Mouse (Mus musculus) liver, embryonic 11.5 days (tissue): ENCODE data around the gene Atp2a2. TPM values are rescaled to one million over a fixed set of nuclear protein-coding genes. Genes with fewer than 3 reads are reported as not detected.

Source experiments
- ATAC-seq: fragments of 200-750 bp; cut with Nextera tagmentation; replicated peaks from 2 replicates; pipeline ENCODE4 v1.8.0; 2017; ENCODE audit warnings: moderate number of reproducible peaks, mild to moderate bottlenecking, moderate TSS enrichment, moderate library complexity; ENCODE audit not compliant: low FRiP score
- DNase-seq: peaks from one replicate; pipeline ENCODE4 v3.0.0-alpha.2; 2017; ENCODE audit warnings: low spot score
- H3K27ac ChIP-seq: fragments of 300-500 bp; sonication (generic); 2 replicates; pipeline ENCODE4 v1.5.1; 2014; ENCODE audit warnings: mild to moderate bottlenecking, low read depth, low read length, control low read depth
- H3K27me3 ChIP-seq: fragments of 300-500 bp; sonication (generic); replicated peaks from 2 replicates; pipeline ENCODE4 v1.6.1; 2014; ENCODE audit warnings: low read length, mixed read lengths; ENCODE audit not compliant: control insufficient read depth, insufficient read depth
- H3K36me3 ChIP-seq: fragments of 300-500 bp; sonication (generic); 2 replicates; pipeline ENCODE4 v1.6.1; 2014; ENCODE audit warnings: mild to moderate bottlenecking, low read length, moderate library complexity, mixed read lengths; ENCODE audit not compliant: control insufficient read depth, insufficient read depth
- H3K4me1 ChIP-seq: fragments of 300-500 bp; sonication (generic); replicated peaks from 2 replicates; pipeline ENCODE4 v1.6.1; 2014; ENCODE audit warnings: low read length, mixed read lengths; ENCODE audit not compliant: control insufficient read depth, insufficient read depth
- H3K4me2 ChIP-seq: fragments of 300-500 bp; sonication (generic); 2 replicates; pipeline ENCODE4 v1.6.1; 2014; ENCODE audit warnings: mild to moderate bottlenecking, control low read depth, moderate library complexity
- H3K4me3 ChIP-seq: fragments of 300-500 bp; sonication (generic); 2 replicates; pipeline ENCODE4 v1.5.1; 2014; ENCODE audit warnings: low read depth, low read length, control low read depth
- H3K9ac ChIP-seq: fragments of 300-500 bp; sonication (generic); 2 replicates; pipeline ENCODE4 v1.6.1; 2014; ENCODE audit warnings: low read depth, low read length, control low read depth
- H3K9me3 ChIP-seq: fragments of 300-500 bp; sonication (generic); 2 replicates; pipeline ENCODE4 v1.6.1; 2016; ENCODE audit warnings: low read length, inconsistent platforms, mixed read lengths; ENCODE audit not compliant: control insufficient read depth
- WGBS: fragments of 180-500 bp; shearing (Covaris S2); extraction: QIAGEN DNeasy Blood & Tissue Kit; methylation state at CpG from one replicate; pipeline ENCODE4 v1.1.7; 2014; 5-methylcytosine and 5-hydroxymethylcytosine counted together
- polyA plus RNA-seq: library from polyadenylated mRNA; unstranded; fragments of >200 nt; fragmentation: Nextera tagmentation; extraction: Ambion mirVana; gene quantifications from 2 replicates; pipeline ENCODE4 v1.2.1, GENCODE M21; 2014

Gene Atp2a2
- polyA plus RNA-seq, 1 experiment from 2014 or later: 46.8 TPM

DNA sequence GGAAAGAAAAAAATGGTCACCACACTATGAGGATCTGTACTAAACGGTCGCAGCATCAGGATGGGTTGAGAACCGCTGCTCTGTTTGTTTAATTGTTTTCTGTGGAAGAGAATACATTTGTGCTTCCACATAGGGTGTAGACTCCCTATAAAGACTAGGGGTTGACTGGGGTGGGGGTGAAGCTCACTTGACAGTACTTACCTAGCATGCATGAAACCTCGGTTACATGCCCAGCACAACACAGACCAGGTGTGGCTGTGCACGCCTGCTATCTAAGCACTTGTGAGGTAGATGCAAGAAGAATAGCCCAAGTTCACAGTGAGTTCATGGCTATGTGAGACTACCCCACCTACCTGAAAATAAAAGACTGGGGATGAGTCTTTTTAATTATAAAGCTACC, 35.6 kb upstream of the Atp2a2 start:
- Histone ChIP-seq H3K4me2 (no peak overlapping the region), H3K4me1 (no peaks in the 10 kb centered on the region), H3K27me3 (no peaks in the 10 kb centered on the region), H3K9me3 (no peaks in the 10 kb centered on the region), H3K9ac (no peak overlapping the region), H3K4me3 (no peak overlapping the region), H3K27ac (no peak overlapping the region), H3K36me3 (no peaks in the 10 kb centered on the region)
- DNase-seq: no peak
- WGBS: 93% methylated on average over 5 of the region's 5 CpGs
- ATAC-seq: no peak

DNA sequence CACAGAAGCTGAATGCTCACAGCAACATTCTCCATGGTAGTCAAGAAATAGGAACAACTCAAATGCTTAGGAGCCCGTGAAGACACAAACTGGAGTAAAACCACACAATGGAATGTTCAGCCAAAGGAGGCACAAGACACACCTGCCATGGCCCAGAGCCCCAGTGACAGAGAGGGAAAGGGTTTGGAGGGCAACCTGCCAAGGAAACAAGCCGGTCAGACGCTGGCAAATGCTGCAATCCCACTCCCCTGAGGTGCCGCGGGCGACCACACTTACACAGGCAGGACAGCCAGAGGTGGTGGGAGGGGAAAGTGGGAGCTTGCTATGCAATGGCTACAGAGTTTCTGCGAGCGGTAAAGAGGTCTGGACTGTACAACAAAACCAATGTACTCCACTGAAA, 31.9 kb upstream of the Atp2a2 start:
- no peak overlapping the region for H3K4me3 ChIP-seq
- ATAC-seq (no peak), DNase-seq (no peak)
- H3K27ac ChIP-seq: no peak overlapping the region
- H3K9ac ChIP-seq: no peak overlapping the region
- 80% methylated on average over 8 of the region's 8 CpGs for WGBS
- peaks cover 6% of the 10 kb centered on the region; the same call in 1 of the 2 replicates for H3K4me1 ChIP-seq
- no peaks in the 10 kb centered on the region for H3K27me3 ChIP-seq
- no peaks in the 10 kb centered on the region for H3K36me3 ChIP-seq
- H3K9me3 ChIP-seq: no peaks in the 10 kb centered on the region
- H3K4me2 ChIP-seq: no peak overlapping the region

DNA sequence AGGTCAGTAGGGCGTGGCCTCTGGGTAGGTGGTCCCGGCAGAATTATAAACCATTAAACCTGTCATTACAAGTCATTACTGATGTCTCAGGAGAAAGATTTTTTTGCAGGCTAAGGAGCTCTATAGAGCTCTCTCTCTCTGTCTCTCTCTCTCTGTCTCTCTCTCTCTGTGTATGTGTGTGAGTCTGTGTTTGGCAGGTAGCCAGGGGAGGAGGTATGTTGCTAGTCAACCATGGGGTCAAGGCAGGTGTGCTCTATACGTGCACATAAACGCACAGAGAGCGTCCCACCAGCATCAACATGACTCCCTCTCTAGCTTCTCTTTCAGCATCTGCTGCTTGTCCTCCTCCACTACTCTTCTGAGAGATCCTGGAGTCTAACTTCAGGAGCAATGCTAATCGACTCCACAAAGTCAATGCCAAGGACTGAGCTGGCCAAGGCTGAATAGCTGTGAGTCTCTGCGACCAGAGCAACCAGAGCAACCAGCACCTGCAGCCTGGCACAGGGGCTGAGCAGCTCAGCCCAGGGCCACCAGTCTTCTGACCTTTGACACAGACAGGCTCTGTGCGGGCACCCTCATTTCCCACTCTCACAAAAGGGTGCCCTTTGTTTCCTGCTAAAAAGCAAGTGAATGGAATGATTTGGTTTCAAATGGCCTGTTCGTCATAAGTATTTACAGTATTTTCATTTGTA, 28.0 kb upstream of the Atp2a2 start:
- Histone ChIP-seq H3K4me1 (peaks cover 20% of the 10 kb centered on the region), H3K4me2 (no peak overlapping the region), H3K9ac (no peak overlapping the region), H3K9me3 (no peaks in the 10 kb centered on the region), H3K36me3 (no peaks in the 10 kb centered on the region), H3K27me3 (no peaks in the 10 kb centered on the region), H3K4me3 (no peak overlapping the region), H3K27ac (no peak overlapping the region)
- WGBS: 83% methylated on average over 9 of the region's 9 CpGs
- ATAC-seq: no peak
- DNase-seq: no peak

DNA sequence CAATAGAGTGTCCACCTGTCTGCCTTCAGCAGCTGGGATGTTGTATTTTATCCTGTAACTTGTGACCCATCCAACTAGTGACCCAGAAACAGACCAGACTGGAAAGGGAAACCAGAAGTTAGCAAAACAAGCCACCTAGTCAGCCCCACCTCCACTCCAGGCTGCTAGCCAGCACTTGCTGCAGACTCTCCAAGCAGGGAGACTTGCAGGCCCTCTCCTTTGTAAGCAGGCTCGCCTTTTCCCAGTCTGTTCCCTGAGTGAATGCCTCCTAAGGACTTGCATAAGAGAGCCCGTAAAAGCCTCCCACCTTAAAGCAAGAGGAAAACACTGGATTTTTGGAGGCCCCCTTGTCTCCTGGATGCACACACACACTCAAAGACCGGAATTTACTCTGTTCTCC, 27.3 kb upstream of the Atp2a2 start:
- H3K36me3 ChIP-seq: no peaks in the 10 kb centered on the region
- ATAC-seq: no peak
- no peaks in the 10 kb centered on the region for H3K9me3 ChIP-seq
- no peak overlapping the region for H3K9ac ChIP-seq
- no peak overlapping the region; the same call in 1 of the 2 replicates for H3K27ac ChIP-seq
- WGBS: 73% methylated on average over 3 of the region's 3 CpGs
- no peak overlapping the region for H3K4me2 ChIP-seq
- no peaks in the 10 kb centered on the region for H3K27me3 ChIP-seq
- peaks cover 20% of the 10 kb centered on the region for H3K4me1 ChIP-seq
- no peak for DNase-seq
- H3K4me3 ChIP-seq: no peak overlapping the region

DNA sequence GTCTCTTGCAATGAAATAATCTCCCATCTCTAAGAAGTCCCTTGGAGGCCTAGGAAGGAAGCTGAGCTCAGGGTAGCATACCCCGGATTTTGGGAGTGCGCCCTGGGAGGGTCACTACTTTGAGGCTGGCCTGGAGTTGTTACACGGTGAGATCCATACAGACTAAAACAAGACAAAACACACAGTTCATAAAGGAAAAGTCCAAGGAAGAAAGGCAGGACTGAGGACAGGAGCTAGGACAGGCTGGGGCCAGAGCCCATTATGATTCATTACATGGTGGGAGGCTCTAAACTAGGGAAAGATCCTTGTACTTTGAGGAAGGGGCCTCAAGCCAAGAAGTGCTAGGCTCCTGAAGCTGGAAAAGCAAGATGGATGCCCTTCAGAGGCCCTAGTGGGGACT, 26.6 kb upstream of the Atp2a2 start:
- Histone ChIP-seq H3K27ac (no peak overlapping the region), H3K9ac (no peak overlapping the region), H3K4me1 (peaks cover 20% of the 10 kb centered on the region), H3K4me2 (no peak overlapping the region), H3K9me3 (no peaks in the 10 kb centered on the region), H3K4me3 (no peak overlapping the region), H3K36me3 (no peaks in the 10 kb centered on the region), H3K27me3 (no peaks in the 10 kb centered on the region)
- DNase-seq: no peak
- no peak for ATAC-seq
- 70% methylated on average over 3 of the region's 3 CpGs for WGBS

DNA sequence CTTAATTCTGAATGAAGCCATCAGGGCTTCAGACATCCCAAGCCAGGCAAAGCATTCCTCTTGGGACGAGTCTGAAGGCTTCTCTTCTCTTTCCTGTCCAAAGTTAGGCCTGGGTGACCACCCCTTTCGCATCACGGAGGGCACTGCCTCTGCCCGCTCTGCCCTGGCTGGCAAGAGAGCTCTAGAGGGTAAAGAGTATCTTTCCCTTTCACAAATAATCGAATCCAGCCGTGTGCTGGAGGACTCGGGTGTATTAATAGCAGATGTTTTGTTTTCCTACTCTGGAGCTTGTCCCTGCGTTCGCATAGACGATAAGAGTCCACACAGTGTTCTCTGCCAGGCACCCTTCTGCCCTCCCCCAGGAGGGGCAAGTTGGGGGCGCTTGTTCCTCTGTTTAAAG, 25.7 kb upstream of the Atp2a2 start:
- H3K27ac ChIP-seq: no peak overlapping the region

DNA sequence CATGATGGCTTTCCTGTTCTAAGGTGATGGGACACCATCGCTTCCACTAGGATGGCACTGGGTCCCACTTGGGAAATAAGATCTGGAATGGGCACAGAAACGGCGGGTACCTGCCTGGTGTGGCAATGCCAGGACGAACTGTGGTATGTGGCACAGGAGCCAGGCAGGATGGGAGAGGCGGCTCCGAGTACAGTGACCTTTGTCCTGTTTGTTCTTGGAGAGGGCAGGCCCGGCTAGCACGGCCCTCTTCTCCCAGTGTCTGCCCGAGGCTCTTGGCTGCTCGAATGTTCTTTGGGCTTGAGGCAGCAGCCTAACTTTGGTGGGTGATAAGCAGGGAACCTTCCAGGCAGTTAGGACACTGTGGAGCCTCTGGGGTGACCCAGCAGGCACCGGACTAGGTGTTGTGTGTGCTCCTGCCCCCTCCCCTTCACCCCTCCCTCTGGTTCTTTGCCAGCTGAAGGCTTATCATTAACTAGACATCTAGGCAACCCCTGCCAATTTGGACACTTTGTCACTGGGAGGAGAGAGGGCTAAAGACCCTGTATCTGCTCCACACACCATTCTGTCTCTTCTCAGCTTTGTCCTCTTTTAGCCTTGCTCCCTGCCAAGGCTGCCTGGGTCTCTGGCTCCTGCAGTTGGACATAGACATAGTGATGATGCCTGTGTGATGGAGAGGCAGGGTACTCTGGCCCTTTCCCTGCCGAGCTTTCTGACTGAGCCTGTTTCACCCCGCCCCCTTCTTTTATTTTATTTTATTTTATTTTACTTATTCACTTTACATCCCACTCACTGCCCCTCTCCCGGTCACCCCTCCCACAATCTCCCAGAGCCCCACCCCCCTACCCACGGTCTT, 25.1 kb upstream of the Atp2a2 start:
- no peak overlapping the region for H3K4me2 ChIP-seq
- peaks cover 20% of the 10 kb centered on the region for H3K4me1 ChIP-seq
- no peak overlapping the region for H3K9ac ChIP-seq
- no peak overlapping the region for H3K27ac ChIP-seq
- no peaks in the 10 kb centered on the region for H3K36me3 ChIP-seq
- peak; percentile 34; the same call in 1 of the 2 replicates for ATAC-seq
- H3K4me3 ChIP-seq: no peak overlapping the region
- no peaks in the 10 kb centered on the region for H3K27me3 ChIP-seq
- 61% methylated on average over 15 of the region's 15 CpGs for WGBS
- no peaks in the 10 kb centered on the region for H3K9me3 ChIP-seq
- no peak for DNase-seq

More for the DNA sequence above, 25.7 kb upstream of the Atp2a2 start:
- WGBS: 61% methylated on average over 11 of the region's 11 CpGs
- DNase-seq: no peak
- Histone ChIP-seq H3K27me3 (no peaks in the 10 kb centered on the region), H3K4me1 (peaks cover 20% of the 10 kb centered on the region), H3K9me3 (no peaks in the 10 kb centered on the region), H3K4me2 (no peak overlapping the region), H3K9ac (no peak overlapping the region), H3K4me3 (no peak overlapping the region), H3K36me3 (no peaks in the 10 kb centered on the region)
- no peak for ATAC-seq

DNA sequence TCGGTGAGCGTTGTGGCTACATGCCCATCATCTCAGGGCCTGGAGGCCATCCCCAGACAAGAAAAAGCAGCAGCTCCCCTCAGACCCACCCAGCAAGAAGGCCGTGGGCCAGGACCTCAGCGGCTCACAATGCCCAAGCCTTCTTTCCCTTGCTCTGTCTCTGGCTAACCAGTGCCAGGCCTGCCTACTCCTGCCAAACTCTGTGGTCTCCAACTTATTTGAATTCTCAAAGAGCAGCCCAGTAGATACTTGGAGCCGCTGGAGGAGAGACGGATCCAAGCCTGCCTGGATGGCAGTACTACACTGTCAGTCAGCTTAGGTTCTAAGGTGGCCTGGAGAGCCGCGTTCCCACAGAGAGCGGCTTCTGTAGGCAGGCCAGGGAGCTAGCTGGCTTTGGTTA, 24.4 kb upstream of the Atp2a2 start:
- no peak overlapping the region for H3K27ac ChIP-seq
- H3K4me1 ChIP-seq: peaks cover 20% of the 10 kb centered on the region
- 90% methylated on average over 9 of the region's 9 CpGs for WGBS

More for the DNA sequence above, 24.4 kb upstream of the Atp2a2 start:
- DNase-seq (no peak), ATAC-seq (no peak)
- Histone ChIP-seq H3K9me3 (no peaks in the 10 kb centered on the region), H3K4me3 (no peak overlapping the region), H3K27me3 (no peaks in the 10 kb centered on the region), H3K4me2 (no peak overlapping the region), H3K9ac (no peak overlapping the region), H3K36me3 (no peaks in the 10 kb centered on the region)
